Mouse (Mus musculus) brain, embryonic 14.5 days (tissue): ENCODE measurements at regions not wholly inside any gene's neighbourhood (a gene's known extent, or its start where the extent isn't known, plus 50 kb on each side); places are given as distances from the start of the nearest gene placed in this dataset.

Experiments used
- CTCF ChIP-seq: fragments of 200-500 bp; IDR thresholded peaks from 2 replicates; pipeline ENCODE4 v1.5.1; 2012; ENCODE audit warnings: inconsistent platforms, mild to moderate bottlenecking, moderate library complexity, borderline replicate concordance; ENCODE audit not compliant: insufficient read depth, insufficient read length; ENCODE audit errors: extremely low read depth
- POLR2A ChIP-seq: fragments of 200-500 bp; IDR thresholded peaks from 2 replicates; pipeline ENCODE4 v1.6.1; 2012; ENCODE audit warnings: mild to moderate bottlenecking, inconsistent platforms, borderline replicate concordance; ENCODE audit not compliant: poor library complexity, insufficient read depth, insufficient read length, severe bottlenecking; ENCODE audit errors: extremely low read depth

DNA sequence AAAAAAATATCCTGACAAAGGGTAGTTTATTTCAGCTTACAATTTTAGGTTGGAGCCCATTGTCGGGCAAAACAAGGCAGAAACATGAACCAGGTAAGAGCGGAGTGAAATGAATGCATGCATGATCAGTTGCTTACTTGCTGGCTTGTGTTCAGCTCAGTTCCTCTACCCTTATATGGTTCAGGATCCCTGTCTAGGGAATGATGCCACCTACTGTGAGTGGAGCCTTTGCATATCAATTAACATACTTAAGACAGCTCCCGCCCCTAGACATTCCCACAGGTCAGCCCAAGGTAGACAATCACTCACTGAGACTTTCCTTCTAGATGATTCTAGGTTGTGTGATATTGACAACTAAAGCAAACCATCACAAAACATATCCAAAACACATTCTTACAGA is 50.2 kb upstream of the Nckap5 start:
- TF ChIP-seq CTCF (no peak), POLR2A (no peak)
